Mouse (Mus musculus): ENCODE results near the gene Atrnl1. TPM values are rescaled to one million over a fixed set of nuclear protein-coding genes. Genes with fewer than 3 reads are reported as not detected.
"Not testable (repeated sequence)": the region's sequence is repeated elsewhere in the genome, so short reads cannot be mapped to it uniquely, and the experiment has no call there.

Atrnl1 gene
- polyA plus RNA-seq, 3 experiments from 2014 or later: 0.12 to 0.28 (median 0.16) TPM

GRCm38 (mm10) chr19:57610058-57610475, 767 bp upstream of the Atrnl1 start:
- ATAC-seq: no peak

GRCm38 (mm10) chr19:57611291-57612178, 701 bp downstream of the Atrnl1 start:
- peak; percentile 34 for ATAC-seq

GRCm38 (mm10) chr19:57612179-57612472, 1.3 kb downstream of the Atrnl1 start:
- no peak for ATAC-seq

- ATAC-seq: no peak
Observed at GRCm38 (mm10) chr19:57615972-57616621, 5.3 kb downstream of the Atrnl1 start.

- no peak for ATAC-seq
Observed at GRCm38 (mm10) chr19:57619088-57619487, 8.3 kb downstream of the Atrnl1 start.

GRCm38 (mm10) chr19:57621814-57622213, 11.0 kb downstream of the Atrnl1 start:
- no peak for ATAC-seq

GRCm38 (mm10) chr19:57625738-57626137, 14.9 kb downstream of the Atrnl1 start:
- ATAC-seq: no peak

- no peak for ATAC-seq
Observed at GRCm38 (mm10) chr19:57627251-57627650, 16.4 kb downstream of the Atrnl1 start.

GRCm38 (mm10) chr19:57642536-57642935, 31.7 kb downstream of the Atrnl1 start:
- no peak for ATAC-seq

- ATAC-seq: peak; percentile 56
Observed at GRCm38 (mm10) chr19:57642980-57643379, 32.1 kb downstream of the Atrnl1 start.

- peak; percentile 46 for ATAC-seq
Observed at GRCm38 (mm10) chr19:57648202-57648943, 37.5 kb downstream of the Atrnl1 start.

- no peak for ATAC-seq
Observed at GRCm38 (mm10) chr19:57648944-57649271, 38.1 kb downstream of the Atrnl1 start.

- no peak for ATAC-seq
Observed at GRCm38 (mm10) chr19:57655083-57655482, 44.2 kb downstream of the Atrnl1 start.

- ATAC-seq: no peak
Observed at GRCm38 (mm10) chr19:57655491-57655890, 44.7 kb downstream of the Atrnl1 start.

- ATAC-seq: no peak
Observed at GRCm38 (mm10) chr19:57657426-57658087, 46.7 kb downstream of the Atrnl1 start.

GRCm38 (mm10) chr19:57658111-57659091, 47.6 kb downstream of the Atrnl1 start:
- no peak for ATAC-seq

- no peak for ATAC-seq
Observed at GRCm38 (mm10) chr19:57667011-57667410, 56.2 kb downstream of the Atrnl1 start.

- no peak for ATAC-seq
Observed at GRCm38 (mm10) chr19:57667946-57668345, 57.1 kb downstream of the Atrnl1 start.

- no peak for ATAC-seq
Observed at GRCm38 (mm10) chr19:57679455-57679854, 68.6 kb downstream of the Atrnl1 start.

- ATAC-seq: no peak
Observed at GRCm38 (mm10) chr19:57686596-57686995, 75.8 kb downstream of the Atrnl1 start.

- ATAC-seq: no peak
Observed at GRCm38 (mm10) chr19:57692566-57692965, 81.7 kb downstream of the Atrnl1 start.

- ATAC-seq: not testable (repeated sequence)
Observed at GRCm38 (mm10) chr19:57696781-57697180, 85.9 kb downstream of the Atrnl1 start.

Data from inflammation-experienced regulatory T-cells, adult 6 months (primary cell).